ENCODE assay signal across 12 mouse cellular contexts in genomic region chr17:63315646-63316480, GRCm38 (mm10).
A peak's percentile ranks its signal among the peaks of the same experiment; 100 is the strongest.
DNase-seq lines count a peak whose midpoint lies in the region; ATAC-seq lines count a peak whose summit lies in the region.
"Had no signal": no experiment of that assay in that cellular context is flagged by ENCODE, and none has a peak within 500 bp of the region (broad histone marks: within the 10 kb centered on the region; RNA-seq: fewer than 3 reads in every experiment).

No protein-coding gene starts in this region.

- H3K4me2 ChIP-seq in liver, embryonic 12.5 days = no peak overlapping the region
- H3K4me2 ChIP-seq: midbrain, embryonic 13.5 days; neural tube, embryonic 13.5 days had no signal

- H3K4me3 ChIP-seq in liver, embryonic 12.5 days = no peak overlapping the region
- H3K4me3 ChIP-seq in forebrain, embryonic 10.5 days = no peak overlapping the region
- H3K4me3 ChIP-seq: erythroblast, embryonic 14.5 days; midbrain, embryonic 13.5 days; neural tube, embryonic 13.5 days had no signal

- no peak for DNase-seq in liver
- DNase-seq in cerebellum, adult 11 months = peak; percentile 68
- peak; percentile 81 to 86 for DNase-seq in cerebellum, postnatal 10 days
- DNase-seq in retina, embryonic 14.5 days (ENCODE audit: low spot score) = peak; percentile 22
- no peak for DNase-seq in adrenal gland, postnatal 4 days (ENCODE audit: low spot score in 2 of 2)
- no peak for DNase-seq in forebrain, embryonic 10.5 days (ENCODE audit: extremely low spot score, low spot score)
- DNase-seq: adrenal gland, postnatal 36 days had no signal

- peaks cover 6% of the 10 kb centered on the region; the same call in 1 of the 2 replicates for H3K36me3 ChIP-seq in liver, embryonic 12.5 days
- H3K36me3 ChIP-seq in forebrain, embryonic 10.5 days (replicated peaks) = no peaks in the 10 kb centered on the region; the same call in 1 of the 2 replicates
- H3K36me3 ChIP-seq: neural tube, embryonic 13.5 days had no signal

- ATAC-seq in liver, embryonic 12.5 days = no peak
- ATAC-seq: intestine, postnatal 0 days; midbrain, embryonic 13.5 days had no signal

- no peaks in the 10 kb centered on the region for H3K27me3 ChIP-seq in liver, embryonic 12.5 days (replicated peaks)
- no peaks in the 10 kb centered on the region for H3K27me3 ChIP-seq in forebrain, embryonic 10.5 days (ENCODE audit: poor library complexity, severe bottlenecking)
- H3K27me3 ChIP-seq: midbrain, embryonic 13.5 days; neural tube, embryonic 13.5 days had no signal

- H3K4me1 ChIP-seq in liver, embryonic 12.5 days = peaks cover 78% of the 10 kb centered on the region
- peaks cover 11% of the 10 kb centered on the region; the same call in 1 of the 2 replicates for H3K4me1 ChIP-seq in forebrain, embryonic 10.5 days

- H3K9me3 ChIP-seq in liver, embryonic 12.5 days (replicated peaks) = peaks cover 7% of the 10 kb centered on the region; the same call in 1 of the 2 replicates
- H3K9me3 ChIP-seq in forebrain, embryonic 10.5 days = peaks cover 9% of the 10 kb centered on the region

- WGBS in liver, embryonic 12.5 days (ENCODE audit: insufficient replicate concordance) = 78% methylated on average over 12 of the region's 12 CpGs
- WGBS in forebrain, embryonic 10.5 days = 89% methylated on average over 12 of the region's 12 CpGs

- no peak overlapping the region for H3K9ac ChIP-seq in liver, embryonic 12.5 days
- H3K9ac ChIP-seq: midbrain, embryonic 13.5 days; neural tube, embryonic 13.5 days had no signal

- peak overlapping the region; percentile 65 for H3K27ac ChIP-seq in liver, embryonic 12.5 days
- H3K27ac ChIP-seq in forebrain, embryonic 10.5 days = no peak overlapping the region
- H3K27ac ChIP-seq: midbrain, embryonic 13.5 days; neural tube, embryonic 13.5 days had no signal

Comparison
In these comparisons a context has a peak if more than half of its experiments do, and no peak if none do; other contexts are left out.
1. DNase-seq: peak in cerebellum, adult 11 months (single experiment), cerebellum, postnatal 10 days (2 of 2) and retina, embryonic 14.5 days (single experiment); none in liver (single experiment), adrenal gland, postnatal 4 days (0 of 2) and forebrain, embryonic 10.5 days (single experiment).